In the genomic region with DNA sequence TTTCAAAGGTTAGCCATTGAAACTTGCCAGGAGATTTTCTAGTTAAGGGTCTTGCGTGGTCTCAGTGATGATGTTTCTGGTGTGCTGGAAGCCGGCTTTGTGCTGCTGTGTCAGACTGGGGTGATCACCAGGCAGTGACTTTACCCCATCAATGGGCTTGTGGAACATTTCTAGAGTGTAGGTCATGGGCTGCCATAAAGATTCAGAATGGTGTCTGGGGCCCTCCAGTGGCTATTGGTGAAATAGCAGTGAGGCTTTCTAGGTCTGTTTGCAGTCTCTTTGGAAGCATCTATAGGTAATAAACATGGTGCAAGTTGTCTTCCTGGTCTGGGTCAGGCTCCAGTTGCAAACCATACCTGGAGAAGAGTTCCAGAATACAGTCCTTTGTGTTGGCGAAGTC, we compare ENCODE assay signal across 9 mouse cellular contexts.
DNase-seq lines count a peak whose midpoint lies in the region; ATAC-seq and TF ChIP-seq lines count a peak whose summit lies in the region.
"Had no signal": no experiment of that assay in that cellular context is flagged by ENCODE, and none has a peak within 500 bp of the region (broad histone marks: within the 10 kb centered on the region; RNA-seq: fewer than 3 reads in every experiment).

No protein-coding gene starts in this region.

- dilution Hi-C loops in CH12.LX (cut with MboI; ENCODE audit: extremely low pct_ligation_motif_present, extremely low pct_unique_long_range_greater_than_20kb, low sequenced_read_pairs): no loop called here

- WGBS in intestine, embryonic 14.5 days: 73% methylated on average over 3 of the region's 3 CpGs
- 67% methylated on average over 3 of the region's 3 CpGs for WGBS in intestine, embryonic 16.5 days

- no peak overlapping the region for H3K27ac ChIP-seq in intestine, embryonic 14.5 days (ENCODE audit: low read depth)
- no peak overlapping the region for H3K27ac ChIP-seq in intestine, embryonic 16.5 days (ENCODE audit: low read length)
- no peak overlapping the region for H3K27ac ChIP-seq in CH12.LX (ENCODE audit: insufficient read depth, low read depth)
- H3K27ac ChIP-seq: hindbrain, embryonic 15.5 days had no signal

- peak; percentile 75 to 80 for TF ChIP-seq CTCF in CH12.LX (conservative IDR thresholded peaks at IDR 0.05 in 1 of 2, IDR thresholded peaks at IDR 0.05 in 1 of 2; ENCODE audit: low read depth in 2 of 2, low read length in 2 of 2)

- no peak overlapping the region for H3K4me3 ChIP-seq in intestine, embryonic 14.5 days (ENCODE audit: low read depth, low read length)
- H3K4me3 ChIP-seq in intestine, embryonic 16.5 days (ENCODE audit: low read length): no peak overlapping the region
- H3K4me3 ChIP-seq in CH12.LX (replicated peaks in 1 of 3; ENCODE audit: low read depth in 2 of 3, low read length in 2 of 3, poor library complexity in 1 of 3): no peak overlapping the region
- H3K4me3 ChIP-seq: hindbrain, embryonic 15.5 days had no signal

- no peaks in the 10 kb centered on the region for H3K9me3 ChIP-seq in intestine, embryonic 14.5 days (ENCODE audit: control insufficient read depth, low read length)
- no peaks in the 10 kb centered on the region for H3K9me3 ChIP-seq in intestine, embryonic 16.5 days (ENCODE audit: control insufficient read depth, low read length)
- H3K9me3 ChIP-seq in CH12.LX (replicated peaks; ENCODE audit: low read length): no peaks in the 10 kb centered on the region
- H3K9me3 ChIP-seq: hindbrain, embryonic 15.5 days had no signal

- H3K4me2 ChIP-seq in intestine, embryonic 14.5 days (ENCODE audit: low read length): no peak overlapping the region
- H3K4me2 ChIP-seq in intestine, embryonic 16.5 days (ENCODE audit: low read depth, low read length): no peak overlapping the region
- no peak overlapping the region for H3K4me2 ChIP-seq in CH12.LX (ENCODE audit: insufficient read depth, low read depth, poor library complexity, severe bottlenecking)
- H3K4me2 ChIP-seq: hindbrain, embryonic 15.5 days had no signal

- peak; percentile 81 for TF ChIP-seq RAD21 in CH12.LX (IDR thresholded peaks at IDR 0.05; ENCODE audit: low read depth, low read length)

- H3K9ac ChIP-seq in intestine, embryonic 14.5 days (ENCODE audit: low read length): no peak overlapping the region
- H3K9ac ChIP-seq in intestine, embryonic 16.5 days (ENCODE audit: low read depth, low read length): no peak overlapping the region
- no peak overlapping the region for H3K9ac ChIP-seq in CH12.LX (ENCODE audit: insufficient read depth, low read depth)
- H3K9ac ChIP-seq: hindbrain, embryonic 15.5 days had no signal

- DNase-seq in intestine, embryonic 14.5 days (ENCODE audit: low spot score): peak; percentile 69
- DNase-seq in CH12.LX (ENCODE audit: extremely low read depth): peak; percentile 60
- DNase-seq in adrenal gland, postnatal 25 days: peak; percentile 21
- DNase-seq in frontal cortex, postnatal 36 days (ENCODE audit: low spot score in 2 of 2): peak; percentile 65 to 87
- DNase-seq in left cerebral cortex, postnatal 25 days (ENCODE audit: low spot score in 2 of 2): peak; percentile 77 to 84
- peak; percentile 65 for DNase-seq in right cerebral cortex, postnatal 4 days
- DNase-seq in c-Kit-positive CD71-positive TER-119-positive erythroid progenitor cells, embryonic 14.5 days (ENCODE audit: low spot score): no peak

- intact Hi-C loops in left cerebral cortex, postnatal 25 days (cut with DNase I): loop anchor here (5.0 to 10.0 kb wide), 2 partner anchors 709 to 1097 kb away; a partner anchor contains a TSS

- no peaks in the 10 kb centered on the region for H3K79me2 ChIP-seq in CH12.LX (replicated peaks; ENCODE audit: control insufficient read depth, extremely low read depth, insufficient read depth, poor library complexity, severe bottlenecking)

- H3K4me1 ChIP-seq in intestine, embryonic 14.5 days (replicated peaks; ENCODE audit: control insufficient read depth, insufficient read depth, low read length): no peaks in the 10 kb centered on the region
- no peaks in the 10 kb centered on the region for H3K4me1 ChIP-seq in intestine, embryonic 16.5 days (ENCODE audit: control insufficient read depth, insufficient read depth, low read length)
- H3K4me1 ChIP-seq in CH12.LX (ENCODE audit: control insufficient read depth in 1 of 2, insufficient read depth in 2 of 2): peaks cover 6 to 11% of the 10 kb centered on the region in 2 experiments
- H3K4me1 ChIP-seq: hindbrain, embryonic 15.5 days had no signal

- ATAC-seq in intestine, embryonic 14.5 days (replicated peaks; ENCODE audit: low FRiP score, low TSS enrichment, low read depth): no peak
- ATAC-seq in intestine, embryonic 16.5 days: no peak

- H3K27me3 ChIP-seq in intestine, embryonic 14.5 days (replicated peaks; ENCODE audit: control insufficient read depth, insufficient read depth, low read length): no peaks in the 10 kb centered on the region
- H3K27me3 ChIP-seq in intestine, embryonic 16.5 days (replicated peaks; ENCODE audit: control insufficient read depth, insufficient read depth, low read length): no peaks in the 10 kb centered on the region
- no peaks in the 10 kb centered on the region for H3K27me3 ChIP-seq in CH12.LX (replicated peaks)
- H3K27me3 ChIP-seq: hindbrain, embryonic 15.5 days had no signal

- no peak for TF ChIP-seq EP300 in CH12.LX (IDR thresholded peaks at IDR 0.05; ENCODE audit: low read length)

- H3K36me3 ChIP-seq in intestine, embryonic 14.5 days (ENCODE audit: control insufficient read depth, insufficient read depth, low read length): no peaks in the 10 kb centered on the region
- no peaks in the 10 kb centered on the region for H3K36me3 ChIP-seq in intestine, embryonic 16.5 days (ENCODE audit: control insufficient read depth, insufficient read depth, low read length)
- H3K36me3 ChIP-seq in CH12.LX (replicated peaks in 1 of 2; ENCODE audit: control insufficient read depth in 1 of 2, insufficient read depth in 1 of 2, low read length in 1 of 2): no peaks in the 10 kb centered on the region
- H3K36me3 ChIP-seq: hindbrain, embryonic 15.5 days had no signal

- TF ChIP-seq POLR2A in CH12.LX (IDR thresholded peaks at IDR 0.05; ENCODE audit: low read depth, low read length): no peak

- in situ Hi-C loops in CH12.LX (cut with MboI; ENCODE audit: low pct_ligation_motif_present, low pct_unique_long_range_greater_than_20kb, low sequenced_read_pairs): no loop called here

TF ChIP-seq in CH12.LX, 34 proteins besides CTCF, POLR2A, EP300 and RAD21:
- TF ChIP-seq HCFC1 (IDR thresholded peaks at IDR 0.05; ENCODE audit: low read depth, low read length): no peak
- no peak for TF ChIP-seq ZNF384 (IDR thresholded peaks at IDR 0.05; ENCODE audit: low read depth, low read length)
- TF ChIP-seq SMC3 (IDR thresholded peaks at IDR 0.05; ENCODE audit: low read depth, low read length): peak; percentile 62
- TF ChIP-seq TBP (conservative IDR thresholded peaks at IDR 0.05; ENCODE audit: low read depth, low read length): no peak
